Mouse (Mus musculus): Measurements from ENCODE around the gene Best3. TPM values are rescaled to one million over a fixed set of nuclear protein-coding genes. Genes with fewer than 3 reads are reported as not detected.

Best3 gene
- 10 to 100 TPM in 1 of 2 experiments, 1 to 10 TPM in 1; 9.2 to 11.7 TPM for total RNA-seq (2021)
- long read RNA-seq, experiment 1, partial matches to known transcripts = 0 of 1 reads
- long read RNA-seq, experiment 1, other reads (novel, unspliced or antisense) = 0 of 1 reads
- long read RNA-seq, experiment 2, partial matches to known transcripts = 1 of 1 reads
- long read RNA-seq, experiment 2, other reads (novel, unspliced or antisense) = 0 of 1 reads

GRCm38 (mm10) chr10:116986264-116987082 is at the start of gene Best3:
Gene Best3 (plus strand): TSS chr10:116986314.
- intact Hi-C loops (cut with DNase I; ENCODE audit: low total_unique reads) = no loop called here
- no peak for DNase-seq

DNA sequence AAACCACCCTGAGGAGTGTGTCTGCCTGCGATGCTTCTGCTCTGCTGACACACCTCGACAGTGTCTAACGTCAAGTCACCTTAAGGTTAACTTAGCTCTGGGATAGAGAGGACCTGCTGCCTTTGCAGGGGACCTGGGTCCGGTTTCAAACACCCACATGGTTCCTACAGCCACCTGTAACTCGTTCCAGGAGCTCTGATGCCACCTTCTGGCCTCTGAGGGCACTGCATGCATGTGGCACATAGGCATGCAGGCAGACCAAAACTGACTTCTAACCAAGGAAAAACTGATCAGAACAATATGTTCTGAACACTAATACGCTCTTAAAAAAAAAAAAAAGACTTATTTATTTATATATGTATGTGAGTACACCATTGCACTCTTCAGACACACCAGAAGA is 43.1 kb upstream of the Best3 start:
- DNase-seq = no peak
- intact Hi-C loops (cut with DNase I; ENCODE audit: low total_unique reads) = no loop called here

DNA sequence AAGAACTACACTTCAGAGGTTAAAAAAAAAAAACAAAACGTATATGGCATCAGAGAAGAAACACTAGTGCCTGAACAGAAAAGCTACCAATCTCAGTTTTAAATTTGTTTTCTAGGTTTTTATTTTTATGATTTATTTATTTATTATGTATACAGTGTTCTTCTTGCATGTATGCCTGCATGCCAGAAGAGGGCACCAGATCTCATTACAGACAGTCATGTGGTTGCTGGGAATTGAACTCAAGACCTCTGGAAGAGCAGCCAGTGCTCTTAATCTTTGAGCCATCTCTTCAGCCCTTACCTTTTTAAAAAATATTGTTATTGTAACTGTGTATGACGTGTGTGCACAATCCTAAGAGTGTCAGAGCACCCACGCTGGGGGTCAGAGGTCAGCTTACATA is 42.0 kb upstream of the Best3 start:
- intact Hi-C loops (cut with DNase I; ENCODE audit: low total_unique reads) = no loop called here
- no peak for DNase-seq

DNA sequence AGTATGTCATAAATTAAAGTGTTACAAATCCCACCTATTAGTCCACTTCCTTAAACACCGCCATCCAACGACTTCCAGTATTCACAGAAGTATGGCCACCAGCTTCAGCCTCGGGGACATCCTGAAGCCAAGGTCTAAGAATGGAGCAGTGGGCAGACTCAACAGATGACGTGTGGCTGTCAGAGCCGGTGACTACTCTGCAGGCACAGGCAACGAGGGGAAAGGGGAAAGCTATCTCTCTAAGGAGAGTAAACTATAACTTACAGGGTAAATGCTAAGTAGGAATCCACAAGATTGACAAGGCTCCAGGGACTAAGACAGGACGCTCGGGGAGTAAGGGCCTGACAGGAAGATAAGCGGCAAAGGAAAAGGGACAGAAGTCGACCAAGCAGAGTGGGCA is 41.2 kb upstream of the Best3 start:
- intact Hi-C loops (cut with DNase I; ENCODE audit: low total_unique reads) = no loop called here
- no peak for DNase-seq

DNA sequence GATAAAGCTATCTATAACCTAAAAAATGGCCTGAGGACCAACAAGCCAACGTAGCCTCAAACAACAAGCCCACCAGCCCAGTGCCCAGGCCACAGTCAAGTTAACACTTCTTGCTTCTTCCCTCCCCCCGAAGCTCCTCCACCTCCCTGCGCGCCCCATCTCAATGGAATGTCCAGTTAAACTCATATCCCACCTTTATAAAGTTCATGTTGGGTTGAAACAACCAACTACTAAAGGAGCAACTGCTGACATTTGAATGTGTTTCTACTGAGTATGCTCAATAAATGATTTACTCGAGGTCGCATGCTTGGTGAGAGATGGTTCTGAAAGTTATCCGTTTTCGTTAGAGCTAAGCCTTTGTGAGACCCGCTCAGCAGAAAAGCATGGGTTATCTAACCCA is 37.7 kb upstream of the Best3 start:
- DNase-seq = no peak
- intact Hi-C loops (cut with DNase I; ENCODE audit: low total_unique reads) = no loop called here

GRCm38 (mm10) chr10:116949111-116950008 is 36.8 kb upstream of the Best3 start:
- DNase-seq = no peak
- intact Hi-C loops (cut with DNase I; ENCODE audit: low total_unique reads) = no loop called here

GRCm38 (mm10) chr10:116950009-116950769 is 35.9 kb upstream of the Best3 start, which contains the start of gene Rab3ip:
Gene Rab3ip (minus strand): TSS chr10:116950769.
- peak; percentile 91 for DNase-seq
- intact Hi-C loops (cut with DNase I; ENCODE audit: low total_unique reads) = no loop called here

DNA sequence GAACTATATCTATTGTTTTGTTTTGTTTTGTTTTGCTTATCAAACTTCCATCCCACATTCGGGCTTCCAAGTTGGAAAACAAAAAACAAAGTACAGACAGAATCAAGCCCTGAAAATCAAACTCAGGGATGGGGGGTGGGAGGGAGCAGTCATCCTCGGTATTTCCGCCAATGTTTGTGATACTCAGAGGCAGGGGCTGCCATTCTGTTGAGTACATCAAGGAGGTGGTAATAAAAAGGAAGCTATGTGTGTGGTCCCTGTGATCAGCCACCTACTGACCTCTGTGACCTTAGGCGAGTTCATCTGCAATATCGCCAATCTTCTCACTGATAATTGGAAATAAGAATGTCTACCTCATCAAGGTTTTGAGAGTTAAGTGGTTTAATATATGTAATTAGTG is 35.2 kb upstream of the Best3 start:
- intact Hi-C loops (cut with DNase I; ENCODE audit: low total_unique reads) = no loop called here

GRCm38 (mm10) chr10:116955191-116955590 is 30.9 kb upstream of the Best3 start:
- intact Hi-C loops (cut with DNase I; ENCODE audit: low total_unique reads) = no loop called here
- no peak for DNase-seq

More for the DNA sequence above, 35.2 kb upstream of the Best3 start:
- DNase-seq = no peak

DNA sequence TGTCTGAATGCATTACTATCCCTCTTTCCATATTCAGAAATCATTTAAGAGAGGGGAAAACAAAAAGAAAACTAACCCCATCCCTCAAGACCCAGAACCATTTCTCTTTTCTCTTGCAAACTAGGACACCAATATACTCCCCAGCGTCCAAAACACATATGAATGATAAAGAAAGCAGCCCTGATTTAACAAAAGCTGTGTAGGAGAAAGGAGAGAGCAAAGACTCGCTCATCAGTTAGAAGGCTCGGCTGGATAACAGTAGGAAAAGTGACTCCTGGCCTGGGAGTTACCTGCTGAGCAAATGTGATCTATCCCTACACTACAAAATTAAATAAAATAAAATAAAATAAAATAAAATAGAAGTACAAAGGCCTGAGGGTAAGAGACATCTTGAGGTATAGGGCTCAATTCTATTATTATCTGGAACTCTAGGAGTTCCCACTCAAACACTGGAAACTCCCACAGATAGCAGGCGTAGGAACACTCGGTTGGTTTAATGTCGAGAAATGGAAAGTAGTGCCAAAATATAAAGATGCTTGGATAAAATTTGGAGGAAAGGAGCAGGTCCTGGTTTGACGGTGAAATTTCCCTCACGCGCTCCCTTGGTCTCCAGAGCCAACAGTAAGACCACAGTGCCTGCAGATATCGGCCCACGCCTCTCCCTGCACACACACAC is 29.5 kb upstream of the Best3 start:
- DNase-seq = no peak
- intact Hi-C loops (cut with DNase I; ENCODE audit: low total_unique reads) = no loop called here

GRCm38 (mm10) chr10:116957867-116958551 is 28.1 kb upstream of the Best3 start:
- no peak for DNase-seq
- intact Hi-C loops (cut with DNase I; ENCODE audit: low total_unique reads) = no loop called here

DNA sequence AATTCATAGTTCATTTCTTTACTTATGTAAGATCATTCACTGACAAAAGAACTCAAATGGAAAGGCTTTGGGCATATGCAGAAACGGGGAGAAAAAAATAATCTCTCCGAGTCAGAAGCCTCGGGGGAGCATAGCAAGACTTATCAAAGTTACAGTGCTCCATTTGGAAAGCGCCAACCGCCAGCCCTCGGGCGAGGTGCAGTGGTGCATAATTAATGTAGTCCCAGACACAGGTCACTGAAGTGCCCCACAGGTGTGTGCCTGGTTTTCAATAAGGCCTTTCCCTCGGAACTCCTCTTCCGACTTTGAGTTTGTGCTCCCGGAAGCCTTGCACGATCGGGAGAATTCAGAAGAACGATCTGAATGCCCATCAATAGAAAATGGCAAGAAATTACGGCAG is 24.0 kb upstream of the Best3 start:
- intact Hi-C loops (cut with DNase I; ENCODE audit: low total_unique reads) = no loop called here
- no peak for DNase-seq

- intact Hi-C loops (cut with DNase I; ENCODE audit: low total_unique reads) = no loop called here
- DNase-seq = no peak
These were observed 23.3 kb upstream of the Best3 start for GRCm38 (mm10) chr10:116962803-116963202.

DNA sequence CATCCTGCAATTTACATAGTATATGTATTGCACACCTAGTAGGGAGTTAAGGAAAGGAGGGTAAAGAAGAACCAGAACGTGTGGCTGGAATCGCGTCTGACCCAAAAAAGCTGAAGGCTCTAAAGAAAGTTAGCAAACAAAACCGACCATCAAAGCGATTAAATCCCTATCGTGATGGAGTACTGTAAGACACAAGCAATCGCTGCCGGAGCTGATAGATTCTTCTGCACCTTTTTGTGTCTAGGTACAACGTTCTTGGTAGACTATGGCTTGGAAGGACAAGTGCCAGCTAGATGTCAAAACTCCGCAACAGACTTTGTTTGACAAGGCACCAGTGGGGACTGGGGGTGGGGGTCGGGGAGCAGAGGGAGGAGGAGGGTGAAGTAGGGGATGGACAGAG is 22.0 kb upstream of the Best3 start:
- no peak for DNase-seq
- intact Hi-C loops (cut with DNase I; ENCODE audit: low total_unique reads) = no loop called here

DNA sequence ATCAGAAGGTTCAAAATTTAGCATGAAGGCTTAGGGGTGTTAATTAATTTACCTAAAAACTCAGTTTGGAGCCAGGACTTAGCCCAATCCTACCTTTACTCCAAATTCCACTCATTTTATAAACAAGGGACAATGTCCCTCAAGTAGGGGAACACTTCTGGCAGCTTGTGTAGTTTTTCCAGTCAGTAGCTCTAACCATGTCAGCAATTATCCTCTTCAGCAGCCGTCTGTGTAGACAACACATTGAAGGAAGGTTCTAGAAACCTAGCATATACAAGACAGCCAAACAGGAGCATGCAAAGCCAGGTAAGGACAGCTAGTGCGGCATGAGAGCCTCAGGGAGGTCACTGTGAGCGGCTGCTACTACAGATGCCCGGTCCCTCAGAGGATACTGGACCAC is 21.5 kb upstream of the Best3 start:
- intact Hi-C loops (cut with DNase I; ENCODE audit: low total_unique reads) = no loop called here
- DNase-seq = no peak

DNA sequence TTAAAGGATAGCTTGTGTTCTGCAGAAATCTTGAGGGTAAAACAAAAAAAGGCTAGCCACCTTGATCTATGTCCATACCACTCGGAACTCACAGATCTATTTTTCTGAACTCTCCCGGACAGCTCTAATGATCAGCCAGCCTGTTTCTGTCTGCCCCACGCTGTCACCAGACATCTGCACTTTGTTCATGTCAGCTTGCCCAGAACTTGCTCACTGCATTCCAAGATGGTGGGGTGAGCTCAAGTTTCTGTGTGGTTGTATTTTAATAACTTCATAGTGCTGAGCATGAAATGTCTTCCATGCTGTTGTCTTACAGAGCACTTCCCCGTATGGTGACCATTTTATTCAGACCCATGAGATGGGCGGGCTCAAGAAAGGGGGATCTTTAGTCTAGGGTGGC is 20.8 kb upstream of the Best3 start:
- intact Hi-C loops (cut with DNase I; ENCODE audit: low total_unique reads) = no loop called here

GRCm38 (mm10) chr10:116966065-116966464 is 20.0 kb upstream of the Best3 start:
- peak; percentile 12 for DNase-seq
- intact Hi-C loops (cut with DNase I; ENCODE audit: low total_unique reads) = no loop called here

More for the DNA sequence above, 20.8 kb upstream of the Best3 start:
- no peak for DNase-seq

GRCm38 (mm10) chr10:116968741-116969140 is 17.4 kb upstream of the Best3 start:
- intact Hi-C loops (cut with DNase I; ENCODE audit: low total_unique reads) = no loop called here
- no peak for DNase-seq

Measured in gastrocnemius, postnatal 14 days (tissue).